Mouse (Mus musculus): ENCODE data around the gene Lrrn4.

Gene Lrrn4

GRCm38 (mm10) chr2:132880844-132881645 is at the start of gene Lrrn4:
TSS of gene Lrrn4 (minus strand) at chr2:132880891.
- DNase-seq: no peak

GRCm38 (mm10) chr2:132928999-132929398 is 48.3 kb upstream of the Lrrn4 start:
- no peak for DNase-seq

GRCm38 (mm10) chr2:132927871-132928270 is 47.2 kb upstream of the Lrrn4 start:
- DNase-seq: peak; percentile 31

GRCm38 (mm10) chr2:132927298-132927697 is 46.6 kb upstream of the Lrrn4 start:
- no peak for DNase-seq

- peak; percentile 93 for DNase-seq
Measured at GRCm38 (mm10) chr2:132923290-132924085, 42.8 kb upstream of the Lrrn4 start.

- peak; percentile 61 for DNase-seq
Measured at GRCm38 (mm10) chr2:132922076-132922873, 41.6 kb upstream of the Lrrn4 start.

- DNase-seq: no peak
Measured at GRCm38 (mm10) chr2:132914785-132915184, 34.1 kb upstream of the Lrrn4 start.

- peak; percentile 66 for DNase-seq
Measured at GRCm38 (mm10) chr2:132906763-132907162, 26.1 kb upstream of the Lrrn4 start.

GRCm38 (mm10) chr2:132904961-132905360 is 24.3 kb upstream of the Lrrn4 start:
- DNase-seq: no peak

GRCm38 (mm10) chr2:132903498-132903897 is 22.8 kb upstream of the Lrrn4 start:
- peak; percentile 77 for DNase-seq

GRCm38 (mm10) chr2:132902056-132902455 is 21.4 kb upstream of the Lrrn4 start:
- DNase-seq: no peak

GRCm38 (mm10) chr2:132901636-132902035 is 20.9 kb upstream of the Lrrn4 start:
- no peak for DNase-seq

- DNase-seq: no peak
Measured at GRCm38 (mm10) chr2:132900596-132900995, 19.9 kb upstream of the Lrrn4 start.

- no peak for DNase-seq
Measured at GRCm38 (mm10) chr2:132898211-132898610, 17.5 kb upstream of the Lrrn4 start.

GRCm38 (mm10) chr2:132893826-132894225 is 13.1 kb upstream of the Lrrn4 start:
- DNase-seq: no peak

GRCm38 (mm10) chr2:132885312-132885711 is 4.6 kb upstream of the Lrrn4 start:
- no peak for DNase-seq

GRCm38 (mm10) chr2:132884303-132884967 is 3.7 kb upstream of the Lrrn4 start:
- no peak for DNase-seq

GRCm38 (mm10) chr2:132879261-132880044 is 1.2 kb downstream of the Lrrn4 start:
- no peak for DNase-seq

GRCm38 (mm10) chr2:132876991-132877390 is 3.7 kb downstream of the Lrrn4 start:
- DNase-seq: peak; percentile 74

GRCm38 (mm10) chr2:132873657-132874326 is 6.9 kb downstream of the Lrrn4 start:
- DNase-seq: no peak

- DNase-seq: peak; percentile 97
Measured at GRCm38 (mm10) chr2:132871663-132872062, 9.0 kb downstream of the Lrrn4 start.

All from kidney, adult 9 months (tissue).